Mouse (Mus musculus) CH12.LX (cell line): ENCODE results near the gene Atp13a4. TPM values are rescaled to one million over a fixed set of nuclear protein-coding genes. Genes with fewer than 3 reads are reported as not detected.

Experiments used
- DNase-seq: peaks from one replicate; pipeline ENCODE4 v3.0.0-alpha.2; 2013; ENCODE audit errors: extremely low read depth
- H3K27ac ChIP-seq: 2 replicates; pipeline ENCODE4 v1.5.1; 2012; ENCODE audit warnings: low read depth, mild to moderate bottlenecking, control low read depth, moderate library complexity; ENCODE audit not compliant: insufficient read depth
- H3K27me3 ChIP-seq: replicated peaks from 2 replicates; pipeline ENCODE3; 2012; ENCODE audit warnings: inconsistent platforms
- H3K36me3 ChIP-seq, 2 experiments: replicated peaks in 1 of 2; 2 replicates each; pipeline versions ENCODE3 to v1.6.1; 2012; ENCODE audit warnings: inconsistent platforms in 1 of 2, low read length in 1 of 2, mild to moderate bottlenecking in 1 of 2, mixed read lengths in 1 of 2, moderate library complexity in 1 of 2; ENCODE audit not compliant: control insufficient read depth in 1 of 2, insufficient read depth in 1 of 2
- H3K4me1 ChIP-seq, 2 experiments: 2 replicates each; pipeline ENCODE4 v1.6.1; 2012; ENCODE audit warnings: inconsistent platforms in 1 of 2, moderate library complexity in 1 of 2; ENCODE audit not compliant: insufficient read depth in 2 of 2, control insufficient read depth in 1 of 2
- H3K4me2 ChIP-seq: 2 replicates; pipeline ENCODE4 v1.6.1; 2012; ENCODE audit warnings: low read depth, mild to moderate bottlenecking, control low read depth; ENCODE audit not compliant: poor library complexity, insufficient read depth, severe bottlenecking
- H3K4me3 ChIP-seq, 3 experiments: fragments of 150-350 bp in 1 of 3; sonication (generic) in 1 of 3; replicated peaks in 1 of 3; 2 replicates each; pipeline versions ENCODE3 to v1.5.1; 2011 to 2012; ENCODE audit warnings: low read depth in 2 of 3, low read length in 2 of 3, mild to moderate bottlenecking in 2 of 3, moderate library complexity in 2 of 3, control low read depth in 1 of 3, improper control_type of control experiment in 1 of 3, inconsistent platforms in 1 of 3, mixed read lengths in 1 of 3; ENCODE audit not compliant: poor library complexity in 1 of 3
- H3K79me2 ChIP-seq: replicated peaks from 2 replicates; pipeline ENCODE4 v1.6.1; 2012; ENCODE audit warnings: mild to moderate bottlenecking, moderate library complexity; ENCODE audit not compliant: control insufficient read depth, poor library complexity, insufficient read depth, severe bottlenecking; ENCODE audit errors: extremely low read depth
- H3K9ac ChIP-seq: 2 replicates; pipeline ENCODE4 v1.6.1; 2012; ENCODE audit warnings: low read depth, mild to moderate bottlenecking, control low read depth, moderate library complexity; ENCODE audit not compliant: insufficient read depth
- H3K9me3 ChIP-seq: replicated peaks from 2 replicates; pipeline ENCODE3; 2012; ENCODE audit warnings: low read length, inconsistent platforms, mixed read lengths
- CHD1 ChIP-seq: IDR thresholded peaks from 2 replicates; pipeline ENCODE4 v1.6.1; 2012; ENCODE audit warnings: low read depth, low read length, improper control_type of control experiment, inconsistent platforms
- CHD2 ChIP-seq: IDR thresholded peaks from 2 replicates; pipeline ENCODE4 v1.6.1; 2011; ENCODE audit warnings: low read length, improper control_type of control experiment
- CTCF ChIP-seq, 2 experiments: IDR thresholded peaks in 1 of 2; conservative IDR thresholded peaks in 1 of 2; 2 replicates each; pipeline ENCODE4 v1.5.1; 2011 to 2012; ENCODE audit warnings: low read depth in 2 of 2, low read length in 2 of 2, improper control_type of control experiment in 1 of 2, inconsistent platforms in 1 of 2, mild to moderate bottlenecking in 1 of 2, moderate library complexity in 1 of 2
- E2F4 ChIP-seq: IDR thresholded peaks from 2 replicates; pipeline ENCODE4 v1.6.1; 2011; ENCODE audit warnings: low read depth, low read length, improper control_type of control experiment; ENCODE audit not compliant: insufficient replicate concordance
- GABPA ChIP-seq: IDR thresholded peaks from 2 replicates; pipeline ENCODE4 v1.6.1; 2012; ENCODE audit warnings: low read depth, low read length, improper control_type of control experiment, inconsistent platforms; ENCODE audit not compliant: insufficient replicate concordance
- HCFC1 ChIP-seq: IDR thresholded peaks from 2 replicates; pipeline ENCODE4 v1.6.1; 2012; ENCODE audit warnings: low read depth, mild to moderate bottlenecking, inconsistent platforms, low read length, improper control_type of control experiment
- JUN ChIP-seq: IDR thresholded peaks from 2 replicates; pipeline ENCODE4 v1.6.1; 2011; ENCODE audit warnings: low read depth, mild to moderate bottlenecking, low read length, improper control_type of control experiment, moderate library complexity; ENCODE audit not compliant: insufficient read depth
- MAZ ChIP-seq: IDR thresholded peaks from 2 replicates; pipeline ENCODE4 v1.6.1; 2012; ENCODE audit warnings: low read depth, mild to moderate bottlenecking, inconsistent platforms, low read length, improper control_type of control experiment, moderate library complexity
- POLR2AphosphoS2 ChIP-seq: IDR thresholded peaks from 2 replicates; pipeline ENCODE4 v1.6.1; 2011; ENCODE audit warnings: low read depth, low read length, improper control_type of control experiment
- RAD21 ChIP-seq: IDR thresholded peaks from 2 replicates; pipeline ENCODE4 v1.6.1; 2011; ENCODE audit warnings: low read depth, mild to moderate bottlenecking, low read length, improper control_type of control experiment, moderate library complexity
- RCOR1 ChIP-seq: conservative IDR thresholded peaks from 2 replicates; pipeline ENCODE4 v1.6.1; 2012; ENCODE audit warnings: low read depth, mild to moderate bottlenecking, inconsistent platforms, low read length, improper control_type of control experiment
- SMC3 ChIP-seq: IDR thresholded peaks from 2 replicates; pipeline ENCODE4 v1.6.1; 2011; ENCODE audit warnings: low read depth, low read length, improper control_type of control experiment
- TCF12 ChIP-seq: IDR thresholded peaks from 2 replicates; pipeline ENCODE4 v1.6.1; 2014; ENCODE audit warnings: low read depth, mild to moderate bottlenecking, inconsistent platforms, low read length, improper control_type of control experiment
- ZC3H11A ChIP-seq: IDR thresholded peaks from 2 replicates; pipeline ENCODE4 v1.6.1; 2012; ENCODE audit warnings: low read depth, mild to moderate bottlenecking, inconsistent platforms, low read length, improper control_type of control experiment
- ZNF384 ChIP-seq: IDR thresholded peaks from 2 replicates; pipeline ENCODE4 v1.6.1; 2012; ENCODE audit warnings: low read depth, low read length, improper control_type of control experiment, inconsistent platforms
- dilution Hi-C: fragments of 300-500 bp; cut with MboI; formaldehyde crosslinking; loops from 2 replicates; pipeline ENCODE4 v1.14.3; 2020; ENCODE audit warnings: low sequenced_read_pairs; ENCODE audit not compliant: extremely low pct_unique_long_range_greater_than_20kb, extremely low pct_ligation_motif_present
- in situ Hi-C: fragments of 300-500 bp; cut with MboI; formaldehyde crosslinking; loops from 3 replicates; pipeline ENCODE4 v1.14.3; 2019; ENCODE audit warnings: low sequenced_read_pairs, low pct_ligation_motif_present, low pct_unique_long_range_greater_than_20kb, mixed read lengths
- polyA plus RNA-seq: library from polyadenylated mRNA; unstranded; fragments of >175 nt; gene quantifications from 2 replicates; pipeline ENCODE4 v1.2.1, GENCODE M21; 2012; ENCODE audit warnings: low read depth; ENCODE audit not compliant: insufficient read length
- total RNA-seq, 2 experiments: library from RNA; depleted of rRNA; stranded (reverse); fragments of 300-350 nt in 1 of 2; fragments of >200 nt in 1 of 2; gene quantifications; 2 replicates each; pipeline ENCODE4 v1.2.3; 2012 to 2014

Atp13a4 gene
- total and polyA plus RNA-seq, 3 experiments = not detected

DNA sequence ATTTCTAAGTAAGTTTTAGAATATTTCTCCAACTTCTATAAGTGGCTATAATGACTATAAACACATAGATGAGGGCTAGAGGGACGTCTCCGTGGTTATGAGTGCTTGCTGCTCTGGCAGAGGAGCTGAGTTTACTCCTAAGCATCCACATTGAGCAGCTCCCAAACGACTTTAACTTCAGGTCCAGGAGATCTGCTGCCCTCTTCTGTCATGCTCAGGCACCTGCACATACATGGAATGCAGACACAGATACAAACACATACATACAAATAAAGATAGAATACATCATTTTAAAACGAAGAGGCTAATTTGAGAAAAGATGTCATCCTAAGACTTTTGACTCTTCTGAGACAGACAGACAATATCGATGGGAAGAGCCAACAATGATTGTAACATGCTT lies 31.0 kb upstream of the Atp13a4 start:
- in situ Hi-C loops = no loop called here
- Histone ChIP-seq H3K4me2 (no peak overlapping the region), H3K9ac (no peak overlapping the region), H3K79me2 (peaks cover 14% of the 10 kb centered on the region), H3K9me3 (no peaks in the 10 kb centered on the region), H3K4me1 (peaks cover 0 to 9% of the 10 kb centered on the region in 2 experiments; a peak in 2 of 4 replicates), H3K4me3 (no peak overlapping the region), H3K27ac (no peak overlapping the region), H3K27me3 (peaks cover 7% of the 10 kb centered on the region), H3K36me3 (no peaks in the 10 kb centered on the region)
- peak; percentile 53 for DNase-seq
- dilution Hi-C loops = no loop called here
- no peak for TF ChIP-seq CHD2
- TF ChIP-seq RAD21 = peak; percentile 72
- TF ChIP-seq SMC3 = peak; percentile 68
- 0 out of 2 replicates have a peak, but pooled peaks have one; percentile 7 for TF ChIP-seq ZC3H11A
- TF ChIP-seq CHD1 = no peak
- TF ChIP-seq CTCF (conservative IDR thresholded peaks at IDR 0.05 in 1 of 2, IDR thresholded peaks at IDR 0.05 in 1 of 2; ENCODE audit: low read depth in 2 of 2, low read length in 2 of 2) = peak in 1 of 2 experiments; percentile 81; a peak in 3 of 4 replicates

GRCm38 (mm10) chr16:29574013-29574412 lies 29.3 kb upstream of the Atp13a4 start:
- in situ Hi-C loops (loop anchor here (25.0 kb wide), 2 partner anchors 737 to 987 kb away; no protein-coding TSS in a partner anchor), dilution Hi-C loops (no loop called here)
- no peaks in the 10 kb centered on the region for H3K79me2 ChIP-seq
- H3K27ac ChIP-seq = no peak overlapping the region
- no peak for TF ChIP-seq CTCF (conservative IDR thresholded peaks at IDR 0.05 in 1 of 2, IDR thresholded peaks at IDR 0.05 in 1 of 2; ENCODE audit: low read depth in 2 of 2, low read length in 2 of 2)
- TF ChIP-seq GABPA = no peak
- no peak for TF ChIP-seq RCOR1
- TF ChIP-seq ZNF384 = no peak
- TF ChIP-seq JUN = no peak
- no peak for TF ChIP-seq MAZ
- no peak for TF ChIP-seq CHD2
- no peak for TF ChIP-seq POLR2AphosphoS2
- TF ChIP-seq E2F4 = no peak
- TF ChIP-seq HCFC1 = no peak
- no peak for TF ChIP-seq TCF12
- no peaks in the 10 kb centered on the region for H3K9me3 ChIP-seq
- no peak overlapping the region for H3K4me3 ChIP-seq
- peaks cover 0 to 4% of the 10 kb centered on the region in 2 experiments; a peak in 2 of 4 replicates for H3K4me1 ChIP-seq
- H3K9ac ChIP-seq = no peak overlapping the region
- no peaks in the 10 kb centered on the region for H3K36me3 ChIP-seq
- H3K27me3 ChIP-seq = peaks cover 8% of the 10 kb centered on the region
- DNase-seq = no peak
- H3K4me2 ChIP-seq = no peak overlapping the region
